10 mouse cellular contexts compared by ENCODE assay signal in the genomic region with DNA sequence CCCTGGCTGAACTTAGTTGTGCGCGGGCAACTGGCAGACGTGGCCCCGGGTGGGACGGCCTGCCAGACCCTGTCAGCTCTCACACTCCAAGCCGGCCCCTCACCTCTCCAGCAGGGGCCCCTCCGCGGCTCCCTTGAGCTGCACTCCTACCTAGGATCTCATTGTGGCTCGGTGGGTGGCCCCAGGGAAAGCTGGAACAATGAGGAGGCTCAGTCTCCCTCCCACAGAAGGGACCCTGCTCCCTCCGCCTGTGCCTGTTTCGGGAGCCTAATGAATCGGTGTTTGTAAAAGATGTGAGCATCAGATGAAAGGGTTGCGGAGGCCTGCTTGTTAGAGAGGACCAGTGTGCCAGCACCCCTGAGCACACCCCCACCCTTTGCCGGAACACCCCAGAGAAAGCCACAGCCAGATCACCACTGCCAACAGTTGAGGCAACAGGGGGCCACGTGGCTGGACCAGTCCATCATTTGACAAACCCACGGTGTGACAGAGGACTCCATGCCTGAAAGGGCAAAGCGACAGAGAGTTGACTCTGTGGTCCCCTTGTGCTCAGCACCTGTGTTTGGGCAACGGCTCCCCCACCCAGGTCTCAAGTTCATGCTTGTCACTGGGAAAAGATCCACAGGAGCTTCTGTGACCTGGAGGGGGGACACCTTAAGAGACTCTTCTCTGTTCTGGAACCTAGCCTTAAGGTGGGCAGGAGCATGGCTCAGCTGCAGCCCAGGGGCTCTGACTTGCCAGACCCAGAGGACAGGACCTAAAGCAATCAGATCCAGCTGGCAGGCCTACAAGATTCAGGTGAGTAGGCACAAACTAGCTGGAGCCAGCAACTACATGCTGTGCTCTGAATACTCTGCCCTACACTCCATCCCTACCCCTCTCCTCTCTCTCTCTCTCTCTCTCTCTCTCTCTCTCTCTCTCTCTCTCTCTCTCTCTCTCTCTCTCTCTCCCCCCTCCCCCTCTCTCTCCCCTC.
DNase-seq lines count a peak whose midpoint lies in the region; ATAC-seq and TF ChIP-seq lines count a peak whose summit lies in the region.
"Had no signal": no experiment of that assay in that cellular context is flagged by ENCODE, and none has a peak within 500 bp of the region (broad histone marks: within the 10 kb centered on the region; RNA-seq: fewer than 3 reads in every experiment).

No protein-coding gene starts in this region.

- peak; percentile 41 for DNase-seq in hindbrain, embryonic 11.5 days (ENCODE audit: low spot score)
- peak; percentile 40 for DNase-seq in forebrain, embryonic 10.5 days (ENCODE audit: extremely low spot score, low spot score)
- DNase-seq in cerebellum, adult 2 months = no peak
- DNase-seq in left cerebral cortex, adult 8-10 months (ENCODE audit: low spot score in 2 of 2) = no peak
- no peak for DNase-seq in lung, adult 18-20 months
- DNase-seq: lung, postnatal 10 days had no signal

- peak overlapping the region; percentile 14; the same call in 1 of the 2 replicates for H3K4me2 ChIP-seq in hindbrain, embryonic 11.5 days (replicated peaks; ENCODE audit: low read depth, low read length)
- no peak overlapping the region for H3K4me2 ChIP-seq in hindbrain, embryonic 16.5 days (ENCODE audit: low read length)
- 0 out of 2 replicates have a peak overlapping the region, but pooled peaks have one; percentile 19 for H3K4me2 ChIP-seq in kidney, embryonic 16.5 days (replicated peaks; ENCODE audit: low read depth, low read length)
- peak overlapping the region; percentile 27 for H3K4me2 ChIP-seq in neural tube, embryonic 12.5 days (replicated peaks)

- peaks cover 7% of the 10 kb centered on the region for H3K4me1 ChIP-seq in hindbrain, embryonic 11.5 days (replicated peaks; ENCODE audit: control insufficient read depth, insufficient read depth, low read length)
- H3K4me1 ChIP-seq in hindbrain, embryonic 16.5 days (ENCODE audit: control insufficient read depth, insufficient read depth, low read depth, low read length) = peaks cover 11% of the 10 kb centered on the region
- peaks cover 44% of the 10 kb centered on the region for H3K4me1 ChIP-seq in forebrain, embryonic 10.5 days
- peaks cover 32% of the 10 kb centered on the region for H3K4me1 ChIP-seq in kidney, embryonic 16.5 days (ENCODE audit: insufficient read depth, low read length)
- H3K4me1 ChIP-seq in neural tube, embryonic 12.5 days = peaks cover 32% of the 10 kb centered on the region
- no peaks in the 10 kb centered on the region for H3K4me1 ChIP-seq in cerebellum, adult 2 months (ENCODE audit: control insufficient read depth, insufficient read depth, low read length)

- H3K4me3 ChIP-seq in hindbrain, embryonic 11.5 days (ENCODE audit: low read depth, low read length) = no peak overlapping the region
- H3K4me3 ChIP-seq in hindbrain, embryonic 16.5 days (ENCODE audit: low read length) = no peak overlapping the region
- H3K4me3 ChIP-seq in forebrain, embryonic 10.5 days = peak overlapping the region; percentile 29
- H3K4me3 ChIP-seq in kidney, embryonic 16.5 days (ENCODE audit: low read length) = no peak overlapping the region
- no peak overlapping the region for H3K4me3 ChIP-seq in neural tube, embryonic 12.5 days
- H3K4me3 ChIP-seq in cerebellum, adult 2 months (replicated peaks; ENCODE audit: insufficient read depth, low read depth, low read length) = no peak overlapping the region
- H3K4me3 ChIP-seq: erythroblast, embryonic 14.5 days had no signal

- no peak overlapping the region for H3K27ac ChIP-seq in hindbrain, embryonic 11.5 days (ENCODE audit: low read depth, low read length)
- no peak overlapping the region for H3K27ac ChIP-seq in hindbrain, embryonic 16.5 days (ENCODE audit: low read depth, low read length)
- peak overlapping the region; percentile 70 for H3K27ac ChIP-seq in forebrain, embryonic 10.5 days
- H3K27ac ChIP-seq in kidney, embryonic 16.5 days (ENCODE audit: low read length) = no peak overlapping the region
- H3K27ac ChIP-seq in neural tube, embryonic 12.5 days = no peak overlapping the region
- H3K27ac ChIP-seq in cerebellum, adult 2 months (ENCODE audit: insufficient read depth, low read length) = no peak overlapping the region

- no peak for TF ChIP-seq CTCF in cerebellum, adult 2 months (IDR thresholded peaks at IDR 0.05; ENCODE audit: borderline replicate concordance, insufficient read depth, low read depth, low read length)

- no peaks in the 10 kb centered on the region for H3K36me3 ChIP-seq in hindbrain, embryonic 11.5 days (ENCODE audit: control insufficient read depth, insufficient read depth, low read length)
- H3K36me3 ChIP-seq in hindbrain, embryonic 16.5 days (ENCODE audit: control insufficient read depth, insufficient read depth, low read length) = no peaks in the 10 kb centered on the region
- H3K36me3 ChIP-seq in forebrain, embryonic 10.5 days (replicated peaks) = no peaks in the 10 kb centered on the region
- no peaks in the 10 kb centered on the region for H3K36me3 ChIP-seq in kidney, embryonic 16.5 days (ENCODE audit: insufficient read depth, low read length)
- H3K36me3 ChIP-seq in neural tube, embryonic 12.5 days = no peaks in the 10 kb centered on the region

- 6% methylated on average over 18 of the region's 18 CpGs for WGBS in hindbrain, embryonic 11.5 days
- WGBS in hindbrain, embryonic 16.5 days = 11% methylated on average over 18 of the region's 18 CpGs
- 9% methylated on average over 18 of the region's 18 CpGs for WGBS in forebrain, embryonic 10.5 days
- 13% methylated on average over 18 of the region's 18 CpGs for WGBS in kidney, embryonic 16.5 days
- WGBS in neural tube, embryonic 12.5 days = 9% methylated on average over 18 of the region's 18 CpGs
- 38% methylated on average over 18 of the region's 18 CpGs for WGBS in cerebellum, adult 2 months

- no peak overlapping the region for H3K9ac ChIP-seq in hindbrain, embryonic 11.5 days (ENCODE audit: low read depth, low read length)
- H3K9ac ChIP-seq in hindbrain, embryonic 16.5 days (ENCODE audit: low read depth, low read length) = no peak overlapping the region; the same call in 1 of the 2 replicates
- H3K9ac ChIP-seq in kidney, embryonic 16.5 days (replicated peaks; ENCODE audit: low read length) = 0 out of 2 replicates have a peak overlapping the region, but pooled peaks have one; percentile 1
- no peak overlapping the region for H3K9ac ChIP-seq in neural tube, embryonic 12.5 days

- H3K27me3 ChIP-seq in hindbrain, embryonic 11.5 days (ENCODE audit: control insufficient read depth, insufficient read depth, low read length) = peaks cover 3% of the 10 kb centered on the region; the same call in 1 of the 2 replicates
- H3K27me3 ChIP-seq in hindbrain, embryonic 16.5 days (replicated peaks; ENCODE audit: control insufficient read depth, insufficient read depth, low read length) = peaks cover 5% of the 10 kb centered on the region; the same call in 1 of the 2 replicates
- peaks cover 53% of the 10 kb centered on the region for H3K27me3 ChIP-seq in forebrain, embryonic 10.5 days (ENCODE audit: poor library complexity, severe bottlenecking)
- H3K27me3 ChIP-seq in kidney, embryonic 16.5 days (ENCODE audit: insufficient read depth, low read length) = no peaks in the 10 kb centered on the region
- H3K27me3 ChIP-seq in neural tube, embryonic 12.5 days (replicated peaks) = peaks cover 13% of the 10 kb centered on the region; the same call in 1 of the 2 replicates
- no peaks in the 10 kb centered on the region; the same call in 1 of the 2 replicates for H3K27me3 ChIP-seq in cerebellum, adult 2 months (ENCODE audit: control insufficient read depth, insufficient read depth, low read length)

- no peak for TF ChIP-seq POLR2A in cerebellum, adult 2 months (IDR thresholded peaks at IDR 0.05; ENCODE audit: borderline replicate concordance, insufficient read depth, low read length)

- no peaks in the 10 kb centered on the region for H3K9me3 ChIP-seq in hindbrain, embryonic 11.5 days (ENCODE audit: control insufficient read depth, low read length)
- no peaks in the 10 kb centered on the region for H3K9me3 ChIP-seq in hindbrain, embryonic 16.5 days (ENCODE audit: control insufficient read depth, low read length)
- H3K9me3 ChIP-seq in forebrain, embryonic 10.5 days = no peaks in the 10 kb centered on the region
- no peaks in the 10 kb centered on the region for H3K9me3 ChIP-seq in kidney, embryonic 16.5 days (ENCODE audit: low read length)
- no peaks in the 10 kb centered on the region for H3K9me3 ChIP-seq in neural tube, embryonic 12.5 days

- no peak for ATAC-seq in hindbrain, embryonic 11.5 days (ENCODE audit: low FRiP score)
- no peak for ATAC-seq in hindbrain, embryonic 16.5 days
- ATAC-seq in kidney, embryonic 16.5 days (ENCODE audit: low FRiP score, low TSS enrichment) = peak; percentile 66
- no peak for ATAC-seq in neural tube, embryonic 12.5 days (ENCODE audit: low FRiP score, low read depth)

Comparison
In these comparisons a context has a peak if more than half of its experiments do, and no peak if none do; other contexts are left out.
1. DNase-seq: peak in hindbrain, embryonic 11.5 days (single experiment) and forebrain, embryonic 10.5 days (single experiment); none in cerebellum, adult 2 months (0 of 2), left cerebral cortex, adult 8-10 months (0 of 2) and lung, adult 18-20 months (0 of 2).